Mouse (Mus musculus): Measurements from ENCODE around the gene Gclc.

GRCm38 (mm10) chr9:77783006-77783405, 28.7 kb downstream of the Gclc start:
- TF ChIP-seq CTCF (IDR thresholded peaks at IDR 0.05; ENCODE audit: low read depth, low read length) (no peak), TAL1 (conservative IDR thresholded peaks at IDR 0.05; ENCODE audit: low read depth, low read length) (no peak), GATA1 (IDR thresholded peaks at IDR 0.05; ENCODE audit: borderline replicate concordance, low read length) (no peak), POLR2AphosphoS5 (IDR thresholded peaks at IDR 0.05; ENCODE audit: insufficient replicate concordance, low read depth, low read length) (no peak), GATA2 (IDR thresholded peaks at IDR 0.05; ENCODE audit: borderline replicate concordance, low read depth, low read length) (no peak)

Data from G1E (cell line).